Mouse (Mus musculus) heart, postnatal 0 days (tissue): ENCODE measurements around the gene 2900011O08Rik.

Source experiments
- CTCF ChIP-seq: IDR thresholded peaks from 2 replicates; pipeline ENCODE4 v1.5.1; 2016; ENCODE audit warnings: antibody characterized with exemption, control low read depth, low read depth
- EP300 ChIP-seq: IDR thresholded peaks from 2 replicates; pipeline ENCODE4 v1.6.1; 2016; ENCODE audit warnings: antibody characterized with exemption, low read depth

DNA sequence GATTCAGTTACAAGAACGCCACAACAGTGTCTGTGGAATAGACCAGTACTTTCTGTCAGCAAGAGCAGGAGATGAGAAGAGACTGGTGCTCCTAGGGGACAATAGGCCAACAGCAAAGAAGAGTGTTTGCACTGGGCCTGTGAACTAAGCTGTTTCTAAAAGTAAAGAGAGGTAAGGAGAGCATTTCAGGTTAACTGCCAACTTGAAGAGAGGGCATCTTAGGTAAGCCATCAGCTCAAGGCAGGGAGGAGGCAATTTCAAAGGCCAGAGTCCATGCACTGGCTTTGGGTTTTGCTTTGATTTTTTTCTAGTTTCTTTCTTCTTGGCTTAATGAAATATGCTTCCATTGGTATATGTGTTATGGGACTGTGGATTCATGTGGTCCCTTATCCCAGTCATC, 7.7 kb downstream of the 2900011O08Rik start:
- no peak for TF ChIP-seq CTCF
- TF ChIP-seq EP300, result no peak
